Mouse (Mus musculus): ENCODE results near the gene Grrp1. TPM values are rescaled to one million over a fixed set of nuclear protein-coding genes. Genes with fewer than 3 reads are reported as not detected.

Gene Grrp1
- polyA plus RNA-seq, 2 experiments = 5.2 to 9.7 TPM

GRCm38 (mm10) chr4:134256407-134257197 lies 2.7 kb upstream of the Grrp1 start:
- TF ChIP-seq POLR2A (IDR thresholded peaks at IDR 0.05; ENCODE audit: borderline replicate concordance, extremely low read depth, insufficient read depth, insufficient read length) = no peak
- no peak overlapping the region for H3K9ac ChIP-seq (ENCODE audit: low read depth, low read length, severe bottlenecking)
- 19% methylated on average over 12 of the region's 19 CpGs for WGBS
- H3K4me1 ChIP-seq (ENCODE audit: control insufficient read depth, insufficient read depth, low read length) = peaks cover 19% of the 10 kb centered on the region
- H3K27me3 ChIP-seq (ENCODE audit: control insufficient read depth, insufficient read depth, low read length) = peaks cover 28% of the 10 kb centered on the region
- no peak overlapping the region for H3K27ac ChIP-seq (replicated peaks; ENCODE audit: low read depth, low read length)
- no peaks in the 10 kb centered on the region for H3K36me3 ChIP-seq (ENCODE audit: control insufficient read depth, insufficient read depth, low read length)
- H3K4me3 ChIP-seq (replicated peaks; ENCODE audit: low read length) = no peak overlapping the region
- ATAC-seq (ENCODE audit: low FRiP score, low read depth) (no peak), DNase-seq (ENCODE audit: low spot score) (peak; percentile 19)
- H3K9me3 ChIP-seq (ENCODE audit: control insufficient read depth, low read length) = no peaks in the 10 kb centered on the region
- no peak overlapping the region; the same call in 1 of the 2 replicates for H3K4me2 ChIP-seq (replicated peaks; ENCODE audit: low read depth, low read length, severe bottlenecking)

GRCm38 (mm10) chr4:134255854-134256253 lies 1.9 kb upstream of the Grrp1 start:
- no peak overlapping the region for H3K9ac ChIP-seq (ENCODE audit: low read depth, low read length, severe bottlenecking)
- no peak for TF ChIP-seq POLR2A (IDR thresholded peaks at IDR 0.05; ENCODE audit: borderline replicate concordance, extremely low read depth, insufficient read depth, insufficient read length)
- H3K36me3 ChIP-seq (ENCODE audit: control insufficient read depth, insufficient read depth, low read length) = no peaks in the 10 kb centered on the region
- H3K4me1 ChIP-seq (ENCODE audit: control insufficient read depth, insufficient read depth, low read length) = peaks cover 26% of the 10 kb centered on the region
- H3K4me3 ChIP-seq (replicated peaks; ENCODE audit: low read length) = no peak overlapping the region
- H3K4me2 ChIP-seq (replicated peaks; ENCODE audit: low read depth, low read length, severe bottlenecking) = no peak overlapping the region
- no peaks in the 10 kb centered on the region for H3K9me3 ChIP-seq (ENCODE audit: control insufficient read depth, low read length)
- ATAC-seq (ENCODE audit: low FRiP score, low read depth) = no peak
- no peak overlapping the region for H3K27ac ChIP-seq (replicated peaks; ENCODE audit: low read depth, low read length)
- H3K27me3 ChIP-seq (ENCODE audit: control insufficient read depth, insufficient read depth, low read length) = peaks cover 36% of the 10 kb centered on the region
- 27% methylated on average over 4 of the region's 4 CpGs for WGBS
- no peak for DNase-seq (ENCODE audit: low spot score)

GRCm38 (mm10) chr4:134254835-134255234 lies 929 bp upstream of the Grrp1 start:
- peaks cover 33% of the 10 kb centered on the region for H3K4me1 ChIP-seq (ENCODE audit: control insufficient read depth, insufficient read depth, low read length)
- TF ChIP-seq POLR2A (IDR thresholded peaks at IDR 0.05; ENCODE audit: borderline replicate concordance, extremely low read depth, insufficient read depth, insufficient read length) = no peak
- DNase-seq (ENCODE audit: low spot score) (no peak), ATAC-seq (ENCODE audit: low FRiP score, low read depth) (no peak)
- WGBS = 44% methylated on average over 3 of the region's 3 CpGs
- H3K4me3 ChIP-seq (replicated peaks; ENCODE audit: low read length) = no peak overlapping the region
- H3K9ac ChIP-seq (ENCODE audit: low read depth, low read length, severe bottlenecking) = no peak overlapping the region
- H3K27ac ChIP-seq (replicated peaks; ENCODE audit: low read depth, low read length) = no peak overlapping the region
- H3K9me3 ChIP-seq (ENCODE audit: control insufficient read depth, low read length) = no peaks in the 10 kb centered on the region
- no peak overlapping the region for H3K4me2 ChIP-seq (replicated peaks; ENCODE audit: low read depth, low read length, severe bottlenecking)
- no peaks in the 10 kb centered on the region for H3K36me3 ChIP-seq (ENCODE audit: control insufficient read depth, insufficient read depth, low read length)
- peaks cover 46% of the 10 kb centered on the region for H3K27me3 ChIP-seq (ENCODE audit: control insufficient read depth, insufficient read depth, low read length)

GRCm38 (mm10) chr4:134252911-134253721 lies 790 bp downstream of the Grrp1 start:
- no peak for DNase-seq (ENCODE audit: low spot score)

GRCm38 (mm10) chr4:134252131-134252910 lies 1.6 kb downstream of the Grrp1 start:
- peaks cover 58% of the 10 kb centered on the region for H3K27me3 ChIP-seq (ENCODE audit: control insufficient read depth, insufficient read depth, low read length)
- no peak for TF ChIP-seq POLR2A (IDR thresholded peaks at IDR 0.05; ENCODE audit: borderline replicate concordance, extremely low read depth, insufficient read depth, insufficient read length)
- no peaks in the 10 kb centered on the region for H3K36me3 ChIP-seq (ENCODE audit: control insufficient read depth, insufficient read depth, low read length)
- 8% methylated on average over 22 of the region's 22 CpGs for WGBS
- H3K9ac ChIP-seq (ENCODE audit: low read depth, low read length, severe bottlenecking) = peak overlapping the region; percentile 57
- peaks cover 34% of the 10 kb centered on the region for H3K4me1 ChIP-seq (ENCODE audit: control insufficient read depth, insufficient read depth, low read length)
- peak overlapping the region; percentile 99 for H3K4me2 ChIP-seq (replicated peaks; ENCODE audit: low read depth, low read length, severe bottlenecking)
- DNase-seq (ENCODE audit: low spot score) (no peak), ATAC-seq (ENCODE audit: low FRiP score, low read depth) (no peak)
- no peaks in the 10 kb centered on the region for H3K9me3 ChIP-seq (ENCODE audit: control insufficient read depth, low read length)
- no peak overlapping the region for H3K27ac ChIP-seq (replicated peaks; ENCODE audit: low read depth, low read length)
- H3K4me3 ChIP-seq (replicated peaks; ENCODE audit: low read length) = peak overlapping the region; percentile 53

More at GRCm38 (mm10) chr4:134252911-134253721, 790 bp downstream of the Grrp1 start:
- H3K27me3 ChIP-seq (ENCODE audit: control insufficient read depth, insufficient read depth, low read length) = peaks cover 58% of the 10 kb centered on the region
- peaks cover 34% of the 10 kb centered on the region for H3K4me1 ChIP-seq (ENCODE audit: control insufficient read depth, insufficient read depth, low read length)
- no peaks in the 10 kb centered on the region for H3K9me3 ChIP-seq (ENCODE audit: control insufficient read depth, low read length)
- H3K4me3 ChIP-seq (replicated peaks; ENCODE audit: low read length) = peak overlapping the region; percentile 53
- no peaks in the 10 kb centered on the region for H3K36me3 ChIP-seq (ENCODE audit: control insufficient read depth, insufficient read depth, low read length)
- peak overlapping the region; percentile 41 for H3K4me2 ChIP-seq (replicated peaks; ENCODE audit: low read depth, low read length, severe bottlenecking)
- H3K27ac ChIP-seq (replicated peaks; ENCODE audit: low read depth, low read length) = 0 out of 2 replicates have a peak overlapping the region, but pooled peaks have one; percentile 8
- no peak for TF ChIP-seq POLR2A (IDR thresholded peaks at IDR 0.05; ENCODE audit: borderline replicate concordance, extremely low read depth, insufficient read depth, insufficient read length)
- peak overlapping the region; percentile 43 for H3K9ac ChIP-seq (ENCODE audit: low read depth, low read length, severe bottlenecking)
- ATAC-seq (ENCODE audit: low FRiP score, low read depth) = no peak
- WGBS = 15% methylated on average over 15 of the region's 15 CpGs

Data from limb, embryonic 14.5 days (tissue).